Mouse (Mus musculus) CH12.LX (cell line): ENCODE data around the gene Ccdc96. TPM values are rescaled to one million over a fixed set of nuclear protein-coding genes. Genes with fewer than 3 reads are reported as not detected.

ENCODE experiments used
- DNase-seq: peaks from one replicate; pipeline ENCODE4 v3.0.0-alpha.2; 2013; ENCODE audit errors: extremely low read depth
- H3K27ac ChIP-seq: 2 replicates; pipeline ENCODE4 v1.5.1; 2012; ENCODE audit warnings: low read depth, mild to moderate bottlenecking, control low read depth, moderate library complexity; ENCODE audit not compliant: insufficient read depth
- H3K27me3 ChIP-seq: replicated peaks from 2 replicates; pipeline ENCODE3; 2012; ENCODE audit warnings: inconsistent platforms
- H3K36me3 ChIP-seq, 2 experiments: replicated peaks in 1 of 2; 2 replicates each; pipeline versions ENCODE3 to v1.6.1; 2012; ENCODE audit warnings: inconsistent platforms in 1 of 2, low read length in 1 of 2, mild to moderate bottlenecking in 1 of 2, mixed read lengths in 1 of 2, moderate library complexity in 1 of 2; ENCODE audit not compliant: control insufficient read depth in 1 of 2, insufficient read depth in 1 of 2
- H3K4me1 ChIP-seq, 2 experiments: 2 replicates each; pipeline ENCODE4 v1.6.1; 2012; ENCODE audit warnings: inconsistent platforms in 1 of 2, moderate library complexity in 1 of 2; ENCODE audit not compliant: insufficient read depth in 2 of 2, control insufficient read depth in 1 of 2
- H3K4me2 ChIP-seq: 2 replicates; pipeline ENCODE4 v1.6.1; 2012; ENCODE audit warnings: low read depth, mild to moderate bottlenecking, control low read depth; ENCODE audit not compliant: poor library complexity, insufficient read depth, severe bottlenecking
- H3K4me3 ChIP-seq, 3 experiments: fragments of 150-350 bp in 1 of 3; sonication (generic) in 1 of 3; replicated peaks in 1 of 3; 2 replicates each; pipeline versions ENCODE3 to v1.5.1; 2011 to 2012; ENCODE audit warnings: low read depth in 2 of 3, low read length in 2 of 3, mild to moderate bottlenecking in 2 of 3, moderate library complexity in 2 of 3, control low read depth in 1 of 3, improper control_type of control experiment in 1 of 3, inconsistent platforms in 1 of 3, mixed read lengths in 1 of 3; ENCODE audit not compliant: poor library complexity in 1 of 3
- H3K79me2 ChIP-seq: replicated peaks from 2 replicates; pipeline ENCODE4 v1.6.1; 2012; ENCODE audit warnings: mild to moderate bottlenecking, moderate library complexity; ENCODE audit not compliant: control insufficient read depth, poor library complexity, insufficient read depth, severe bottlenecking; ENCODE audit errors: extremely low read depth
- H3K9ac ChIP-seq: 2 replicates; pipeline ENCODE4 v1.6.1; 2012; ENCODE audit warnings: low read depth, mild to moderate bottlenecking, control low read depth, moderate library complexity; ENCODE audit not compliant: insufficient read depth
- H3K9me3 ChIP-seq: replicated peaks from 2 replicates; pipeline ENCODE3; 2012; ENCODE audit warnings: low read length, inconsistent platforms, mixed read lengths
- E2F4 ChIP-seq: IDR thresholded peaks from 2 replicates; pipeline ENCODE4 v1.6.1; 2011; ENCODE audit warnings: low read depth, low read length, improper control_type of control experiment; ENCODE audit not compliant: insufficient replicate concordance
- IRF4 ChIP-seq: IDR thresholded peaks from 2 replicates; pipeline ENCODE4 v1.6.1; 2014; ENCODE audit warnings: low read depth, mild to moderate bottlenecking, inconsistent platforms, low read length, improper control_type of control experiment
- JUN ChIP-seq: IDR thresholded peaks from 2 replicates; pipeline ENCODE4 v1.6.1; 2011; ENCODE audit warnings: low read depth, mild to moderate bottlenecking, low read length, improper control_type of control experiment, moderate library complexity; ENCODE audit not compliant: insufficient read depth
- KAT2A ChIP-seq: IDR thresholded peaks from 2 replicates; pipeline ENCODE4 v1.6.1; 2012; ENCODE audit warnings: low read length, improper control_type of control experiment, inconsistent platforms; ENCODE audit not compliant: insufficient replicate concordance
- MAFK ChIP-seq: IDR thresholded peaks from 2 replicates; pipeline ENCODE4 v1.6.1; 2011; ENCODE audit warnings: low read length, improper control_type of control experiment; ENCODE audit not compliant: insufficient replicate concordance
- MAZ ChIP-seq: IDR thresholded peaks from 2 replicates; pipeline ENCODE4 v1.6.1; 2012; ENCODE audit warnings: low read depth, mild to moderate bottlenecking, inconsistent platforms, low read length, improper control_type of control experiment, moderate library complexity
- MEF2A ChIP-seq: IDR thresholded peaks from 2 replicates; pipeline ENCODE4 v1.6.1; 2014; ENCODE audit warnings: low read depth, mild to moderate bottlenecking, inconsistent platforms, low read length, improper control_type of control experiment, borderline replicate concordance
- MXI1 ChIP-seq: IDR thresholded peaks from 2 replicates; pipeline ENCODE4 v1.6.1; 2011; ENCODE audit warnings: mild to moderate bottlenecking, low read depth, low read length, improper control_type of control experiment
- NRF1 ChIP-seq: IDR thresholded peaks from 2 replicates; pipeline ENCODE4 v1.6.1; 2014; ENCODE audit warnings: low read depth, mild to moderate bottlenecking, inconsistent platforms, low read length, improper control_type of control experiment, moderate library complexity
- PAX5 ChIP-seq: IDR thresholded peaks from 2 replicates; pipeline ENCODE4 v1.6.1; 2012; ENCODE audit warnings: low read length, inconsistent platforms, mixed read lengths
- TCF12 ChIP-seq: IDR thresholded peaks from 2 replicates; pipeline ENCODE4 v1.6.1; 2014; ENCODE audit warnings: low read depth, mild to moderate bottlenecking, inconsistent platforms, low read length, improper control_type of control experiment
- USF1 ChIP-seq: IDR thresholded peaks from 2 replicates; pipeline ENCODE4 v1.6.1; 2014; ENCODE audit warnings: low read depth, mild to moderate bottlenecking, inconsistent platforms, low read length, improper control_type of control experiment
- USF2 ChIP-seq: conservative IDR thresholded peaks from 2 replicates; pipeline ENCODE4 v1.6.1; 2011; ENCODE audit warnings: low read depth, low read length, improper control_type of control experiment
- dilution Hi-C: fragments of 300-500 bp; cut with MboI; formaldehyde crosslinking; loops from 2 replicates; pipeline ENCODE4 v1.14.3; 2020; ENCODE audit warnings: low sequenced_read_pairs; ENCODE audit not compliant: extremely low pct_unique_long_range_greater_than_20kb, extremely low pct_ligation_motif_present
- in situ Hi-C: fragments of 300-500 bp; cut with MboI; formaldehyde crosslinking; loops from 3 replicates; pipeline ENCODE4 v1.14.3; 2019; ENCODE audit warnings: low sequenced_read_pairs, low pct_ligation_motif_present, low pct_unique_long_range_greater_than_20kb, mixed read lengths
- polyA plus RNA-seq: library from polyadenylated mRNA; unstranded; fragments of >175 nt; gene quantifications from 2 replicates; pipeline ENCODE4 v1.2.1, GENCODE M21; 2012; ENCODE audit warnings: low read depth; ENCODE audit not compliant: insufficient read length
- total RNA-seq, 2 experiments: library from RNA; depleted of rRNA; stranded (reverse); fragments of 300-350 nt in 1 of 2; fragments of >200 nt in 1 of 2; gene quantifications; 2 replicates each; pipeline ENCODE4 v1.2.3; 2012 to 2014

Gene Ccdc96
- total and polyA plus RNA-seq, 3 experiments, result 0.26 to 0.41 (median 0.34) TPM

GRCm38 (mm10) chr5:36445028-36445427 lies 39.4 kb upstream of the Ccdc96 start:
- no peak overlapping the region for H3K4me3 ChIP-seq
- TF ChIP-seq IRF4 (no peak), MAFK (no peak), E2F4 (no peak)
- DNase-seq, result no peak

GRCm38 (mm10) chr5:36446166-36446890 lies 38.1 kb upstream of the Ccdc96 start:
- Histone ChIP-seq H3K9ac (no peak overlapping the region), H3K4me1 (peaks cover 2 to 8% of the 10 kb centered on the region in 2 experiments; a peak in 2 of 4 replicates), H3K9me3 (peaks cover 3% of the 10 kb centered on the region), H3K4me3 (no peak overlapping the region), H3K79me2 (no peaks in the 10 kb centered on the region), H3K4me2 (no peak overlapping the region), H3K36me3 (no peaks in the 10 kb centered on the region), H3K27ac (no peak overlapping the region), H3K27me3 (peaks cover 85% of the 10 kb centered on the region)
- in situ Hi-C loops, result no loop called here
- TF ChIP-seq USF1, result no peak
- TF ChIP-seq MAZ, result no peak
- no peak for TF ChIP-seq KAT2A
- no peak for TF ChIP-seq PAX5
- TF ChIP-seq JUN, result no peak
- TF ChIP-seq MXI1, result no peak
- no peak for TF ChIP-seq TCF12
- no peak for TF ChIP-seq IRF4
- TF ChIP-seq MEF2A, result no peak
- TF ChIP-seq NRF1, result no peak
- TF ChIP-seq USF2, result no peak
- DNase-seq, result no peak
- dilution Hi-C loops, result no loop called here

More at GRCm38 (mm10) chr5:36445028-36445427, 39.4 kb upstream of the Ccdc96 start:
- dilution Hi-C loops (no loop called here), in situ Hi-C loops (no loop called here)
- Histone ChIP-seq H3K36me3 (no peaks in the 10 kb centered on the region), H3K4me2 (no peak overlapping the region), H3K79me2 (no peaks in the 10 kb centered on the region), H3K27ac (no peak overlapping the region), H3K9me3 (peaks cover 3% of the 10 kb centered on the region), H3K9ac (no peak overlapping the region), H3K27me3 (peaks cover 93% of the 10 kb centered on the region), H3K4me1 (peaks cover 0 to 3% of the 10 kb centered on the region in 2 experiments; a peak in 1 of 4 replicates)
